Mouse (Mus musculus) spleen, adult 2 months (tissue): ENCODE measurements around the gene Sec22b.

ENCODE experiments used
- CTCF ChIP-seq: fragments of 200-500 bp; IDR thresholded peaks from 2 replicates; pipeline ENCODE4 v1.5.1; 2011; ENCODE audit warnings: mild to moderate bottlenecking, inconsistent platforms; ENCODE audit not compliant: insufficient read depth, insufficient read length, insufficient replicate concordance; ENCODE audit errors: extremely low read depth
- POLR2A ChIP-seq: fragments of 200-500 bp; IDR thresholded peaks from 2 replicates; pipeline ENCODE4 v1.6.1; 2011; ENCODE audit warnings: low read depth, low read length, inconsistent platforms

- TF ChIP-seq CTCF (no peak), POLR2A (no peak)
These were observed 10.8 kb upstream of the Sec22b start for GRCm38 (mm10) chr3:97890205-97890604.
